Mouse (Mus musculus) kidney, adult 2 months (tissue): ENCODE measurements around the gene Hat1. TPM values are rescaled to one million over a fixed set of nuclear protein-coding genes. Genes with fewer than 3 reads are reported as not detected.

Experiments used
- DNase-seq: peaks from one replicate; pipeline ENCODE4 v3.0.0; 2021
- H3K27ac ChIP-seq: fragments of 200-500 bp; 2 replicates; pipeline ENCODE4 v1.5.1; 2012; ENCODE audit warnings: low read depth, low read length, control low read depth, inconsistent platforms; ENCODE audit not compliant: insufficient read depth
- H3K27me3 ChIP-seq: fragments of 200-500 bp; replicated peaks from 2 replicates; pipeline ENCODE4 v1.6.1; 2012; ENCODE audit warnings: mild to moderate bottlenecking, moderate library complexity, low read length, inconsistent platforms; ENCODE audit not compliant: control insufficient read depth, insufficient read depth
- H3K36me3 ChIP-seq: fragments of 200-500 bp; 2 replicates; pipeline ENCODE4 v1.6.1; 2012; ENCODE audit warnings: mild to moderate bottlenecking, moderate library complexity, low read length, inconsistent platforms; ENCODE audit not compliant: control insufficient read depth, insufficient read depth
- H3K4me1 ChIP-seq: fragments of 200-500 bp; 2 replicates; pipeline ENCODE4 v1.6.1; 2011; ENCODE audit warnings: low read length; ENCODE audit not compliant: control insufficient read depth, insufficient read depth
- H3K4me3 ChIP-seq: fragments of 200-500 bp; 2 replicates; pipeline ENCODE4 v1.5.1; 2011; ENCODE audit warnings: mild to moderate bottlenecking, low read depth, low read length, control low read depth; ENCODE audit not compliant: insufficient read depth
- CTCF ChIP-seq: fragments of 200-500 bp; conservative IDR thresholded peaks from 2 replicates; pipeline ENCODE4 v1.5.1; 2011; ENCODE audit warnings: low read depth, mild to moderate bottlenecking, control low read depth, low read length, moderate library complexity, mixed read lengths; ENCODE audit not compliant: insufficient read depth, insufficient read length
- POLR2A ChIP-seq: fragments of 200-500 bp; IDR thresholded peaks from one replicate; pipeline ENCODE4 v1.6.1; 2011; ENCODE audit warnings: low read depth, low read length, control low read depth
- WGBS: fragments of 180-500 bp; shearing (Covaris S2); methylation state at CpG from one replicate; pipeline ENCODE4 v1.1.7; 2018; 5-methylcytosine and 5-hydroxymethylcytosine counted together
- polyA plus RNA-seq: library from polyadenylated mRNA; depleted of rRNA; stranded (reverse); fragments of >200 nt; gene quantifications from 2 replicates; pipeline ENCODE4 v1.2.3, GENCODE M21; 2012

The Hat1 gene
- polyA plus RNA-seq, 1 experiment: 7.7 TPM

DNA sequence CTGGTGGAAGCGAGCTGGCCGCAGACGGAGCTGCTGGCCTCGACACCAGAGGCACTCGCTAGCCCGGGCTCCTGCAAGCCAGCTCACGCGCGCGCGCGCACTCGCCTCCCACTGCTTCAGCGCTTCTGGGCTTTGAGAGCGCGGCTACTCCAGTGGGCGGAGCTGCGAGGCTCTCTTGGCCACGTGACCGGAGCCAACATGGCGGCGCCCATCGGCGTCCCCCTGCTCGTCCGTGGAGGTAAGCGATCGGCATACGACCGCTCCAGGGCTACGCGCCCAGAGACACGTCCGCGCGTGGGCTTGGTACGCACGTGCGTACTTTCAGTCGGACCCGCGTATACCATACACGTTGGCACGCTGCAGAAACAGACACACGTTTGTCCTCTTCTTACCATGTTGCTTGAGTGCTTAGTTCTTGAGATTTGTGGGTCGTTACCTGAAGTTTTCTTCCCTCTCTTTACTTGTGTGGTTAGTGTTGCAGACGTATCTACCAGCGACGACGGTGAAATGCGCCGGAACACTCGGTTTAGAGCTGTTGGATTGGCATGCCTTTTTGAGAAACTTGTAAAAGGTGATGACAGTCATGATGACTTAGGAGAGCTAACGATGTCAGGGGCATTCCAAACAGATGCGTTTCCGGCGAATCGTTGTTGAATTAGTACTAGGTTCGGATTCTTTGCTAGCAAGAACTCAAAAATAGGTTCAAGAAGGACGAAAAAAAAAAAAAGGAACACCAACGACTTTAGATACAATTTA, 64.6 kb downstream of the Hat1 start, which contains the start of gene Metap1d:
TSS of gene Metap1d (plus strand) at position 116 of the 756 bp plus-strand sequence.
- H3K36me3 ChIP-seq: no peaks in the 10 kb centered on the region
- peak within 1 kb of the TSS; percentile 33; the same call in 1 of the 2 replicates for H3K27ac ChIP-seq
- under 1% methylated on average over 61 of the region's 61 CpGs for WGBS
- no peak for TF ChIP-seq CTCF
- peak; percentile 72 for TF ChIP-seq POLR2A
- H3K4me1 ChIP-seq: no peaks in the 10 kb centered on the region
- H3K4me3 ChIP-seq: peak within 1 kb of the TSS; percentile 98
- DNase-seq: peak; percentile 97
- no peaks in the 10 kb centered on the region for H3K27me3 ChIP-seq

- Histone ChIP-seq H3K27me3 (no peaks in the 10 kb centered on the region), H3K27ac (no peak overlapping the region), H3K4me3 (no peak overlapping the region), H3K36me3 (no peaks in the 10 kb centered on the region), H3K4me1 (no peaks in the 10 kb centered on the region)
- WGBS: 32% methylated on average over 4 of the region's 4 CpGs
- TF ChIP-seq CTCF: no peak
- DNase-seq: no peak
Observed at GRCm38 (mm10) chr2:71453917-71454260, 65.1 kb downstream of the Hat1 start.

DNA sequence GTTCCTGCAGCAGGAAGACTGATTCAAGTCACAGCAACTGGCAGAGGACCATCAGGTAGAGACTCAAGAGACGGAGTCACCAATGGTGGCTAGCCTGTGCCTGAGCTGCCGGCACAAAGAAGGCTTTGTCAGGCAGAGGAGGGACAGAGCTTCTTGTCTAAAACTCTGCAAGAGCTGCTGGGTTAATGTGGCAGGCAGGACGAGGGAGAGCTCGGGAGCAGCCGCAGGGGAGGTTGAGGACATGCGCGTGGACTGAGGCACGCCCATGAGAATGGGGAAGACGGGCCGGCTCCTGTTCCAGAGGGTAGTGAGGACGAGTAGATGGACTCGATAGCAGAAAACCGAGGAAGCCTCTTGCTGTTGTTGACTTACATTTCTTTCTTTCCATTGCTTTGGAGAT, 69.9 kb downstream of the Hat1 start:
- Histone ChIP-seq H3K27me3 (no peaks in the 10 kb centered on the region), H3K4me3 (no peak overlapping the region), H3K4me1 (no peaks in the 10 kb centered on the region), H3K36me3 (no peaks in the 10 kb centered on the region), H3K27ac (no peak overlapping the region)
- no peak for DNase-seq
- no peak for TF ChIP-seq POLR2A
- TF ChIP-seq CTCF: no peak
- 81% methylated on average over 13 of the region's 13 CpGs for WGBS

- Histone ChIP-seq H3K27ac (no peak overlapping the region), H3K27me3 (no peaks in the 10 kb centered on the region), H3K4me3 (no peak overlapping the region), H3K4me1 (no peaks in the 10 kb centered on the region), H3K36me3 (no peaks in the 10 kb centered on the region)
- TF ChIP-seq CTCF (no peak), POLR2A (no peak)
- DNase-seq: no peak
- WGBS: 88% methylated on average over 1 of the region's 1 CpGs
Observed at GRCm38 (mm10) chr2:71459659-71460058, 70.9 kb downstream of the Hat1 start.

- Histone ChIP-seq H3K27me3 (no peaks in the 10 kb centered on the region), H3K4me3 (no peak overlapping the region), H3K36me3 (no peaks in the 10 kb centered on the region), H3K27ac (no peak overlapping the region), H3K4me1 (0 out of 2 replicates have a peak, but pooled peaks cover 2% of the 10 kb centered on the region)
- 89% methylated on average over 6 of the region's 6 CpGs for WGBS
- DNase-seq: no peak
- TF ChIP-seq CTCF (no peak), POLR2A (no peak)
Observed at GRCm38 (mm10) chr2:71461139-71461538, 72.4 kb downstream of the Hat1 start.

DNA sequence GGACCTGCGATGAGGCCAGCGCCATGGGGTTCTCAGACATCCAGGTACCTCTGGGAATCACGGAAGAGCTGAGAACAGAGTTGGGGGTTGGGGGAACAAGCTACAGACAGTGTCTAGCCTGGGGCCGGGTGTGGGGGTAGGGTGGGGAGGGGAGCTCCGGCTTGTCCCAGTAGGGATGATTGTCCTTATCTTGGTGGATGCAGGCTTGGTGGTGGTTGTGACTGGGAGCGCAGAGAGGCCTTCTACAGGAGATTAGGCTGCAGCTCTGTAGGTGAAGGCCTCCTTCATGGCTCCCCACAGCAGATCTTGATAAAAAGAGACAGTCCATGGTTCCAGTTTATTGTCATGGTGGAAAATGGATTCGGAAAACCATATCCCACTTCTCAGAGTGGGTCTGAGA, 72.8 kb downstream of the Hat1 start:
- Histone ChIP-seq H3K4me3 (no peak overlapping the region), H3K4me1 (0 out of 2 replicates have a peak, but pooled peaks cover 2% of the 10 kb centered on the region), H3K27ac (no peak overlapping the region), H3K27me3 (no peaks in the 10 kb centered on the region), H3K36me3 (no peaks in the 10 kb centered on the region)
- DNase-seq: no peak
- TF ChIP-seq CTCF (no peak), POLR2A (no peak)
- WGBS: 76% methylated on average over 7 of the region's 7 CpGs

- WGBS: 92% methylated on average over 4 of the region's 4 CpGs
- no peak overlapping the region for H3K4me3 ChIP-seq
- H3K27ac ChIP-seq: no peak overlapping the region
- no peak for DNase-seq
- TF ChIP-seq POLR2A: no peak
- TF ChIP-seq CTCF: no peak
- H3K4me1 ChIP-seq: 0 out of 2 replicates have a peak, but pooled peaks cover 2% of the 10 kb centered on the region
- no peaks in the 10 kb centered on the region for H3K36me3 ChIP-seq
- no peaks in the 10 kb centered on the region for H3K27me3 ChIP-seq
Observed at GRCm38 (mm10) chr2:71462066-71462465, 73.3 kb downstream of the Hat1 start.
